Mouse (Mus musculus) midbrain, embryonic 16.5 days (tissue): ENCODE data around the gene Srrm1. TPM values are rescaled to one million over a fixed set of nuclear protein-coding genes. Genes with fewer than 3 reads are reported as not detected.

Experiments
- ATAC-seq: fragments of 200-750 bp; cut with Nextera tagmentation; 2 replicates; pipeline ENCODE4 v1.8.0; 2017; ENCODE audit warnings: moderate TSS enrichment
- H3K27ac ChIP-seq: fragments of 300-500 bp; sonication (generic); 2 replicates; pipeline ENCODE4 v1.5.1; 2014; ENCODE audit warnings: mild to moderate bottlenecking, low read length, mixed read lengths
- H3K27me3 ChIP-seq: fragments of 300-500 bp; sonication (generic); 2 replicates; pipeline ENCODE4 v1.6.1; 2014; ENCODE audit warnings: low read depth, low read length, mixed read lengths; ENCODE audit not compliant: control insufficient read depth, insufficient read depth
- H3K36me3 ChIP-seq: fragments of 300-500 bp; sonication (generic); 2 replicates; pipeline ENCODE4 v1.6.1; 2014; ENCODE audit warnings: mild to moderate bottlenecking, low read length, moderate library complexity, mixed read lengths; ENCODE audit not compliant: control insufficient read depth, insufficient read depth
- H3K4me1 ChIP-seq: fragments of 300-500 bp; sonication (generic); 2 replicates; pipeline ENCODE4 v1.6.1; 2014; ENCODE audit warnings: mild to moderate bottlenecking, low read length, mixed read lengths; ENCODE audit not compliant: control insufficient read depth, insufficient read depth
- H3K4me2 ChIP-seq: fragments of 300-500 bp; sonication (generic); 2 replicates; pipeline ENCODE4 v1.6.1; 2014; ENCODE audit warnings: mild to moderate bottlenecking, low read length, mixed read lengths
- H3K4me3 ChIP-seq: fragments of 300-500 bp; sonication (generic); 2 replicates; pipeline ENCODE4 v1.5.1; 2014; ENCODE audit warnings: low read depth, mild to moderate bottlenecking, low read length, moderate library complexity, mixed read lengths
- H3K9ac ChIP-seq: fragments of 300-500 bp; sonication (generic); 2 replicates; pipeline ENCODE4 v1.6.1; 2014; ENCODE audit warnings: low read depth, low read length, mixed read lengths
- H3K9me3 ChIP-seq: fragments of 300-500 bp; sonication (generic); replicated peaks from 2 replicates; pipeline ENCODE4 v1.6.1; 2014; ENCODE audit warnings: mild to moderate bottlenecking, low read length, mixed read lengths; ENCODE audit not compliant: control insufficient read depth, poor library complexity, severe bottlenecking
- WGBS: fragments of 180-500 bp; shearing (Covaris S2); extraction: QIAGEN DNeasy Blood & Tissue Kit; methylation state at CpG from one replicate; pipeline ENCODE4 v1.1.7; 2014; 5-methylcytosine and 5-hydroxymethylcytosine counted together
- polyA plus RNA-seq: library from polyadenylated mRNA; unstranded; fragments of >200 nt; fragmentation: Nextera tagmentation; extraction: Ambion mirVana; gene quantifications from 2 replicates; pipeline ENCODE4 v1.2.1, GENCODE M21; 2015

Gene Srrm1
- polyA plus RNA-seq, 1 experiment from 2014 or later, result 172 TPM

DNA sequence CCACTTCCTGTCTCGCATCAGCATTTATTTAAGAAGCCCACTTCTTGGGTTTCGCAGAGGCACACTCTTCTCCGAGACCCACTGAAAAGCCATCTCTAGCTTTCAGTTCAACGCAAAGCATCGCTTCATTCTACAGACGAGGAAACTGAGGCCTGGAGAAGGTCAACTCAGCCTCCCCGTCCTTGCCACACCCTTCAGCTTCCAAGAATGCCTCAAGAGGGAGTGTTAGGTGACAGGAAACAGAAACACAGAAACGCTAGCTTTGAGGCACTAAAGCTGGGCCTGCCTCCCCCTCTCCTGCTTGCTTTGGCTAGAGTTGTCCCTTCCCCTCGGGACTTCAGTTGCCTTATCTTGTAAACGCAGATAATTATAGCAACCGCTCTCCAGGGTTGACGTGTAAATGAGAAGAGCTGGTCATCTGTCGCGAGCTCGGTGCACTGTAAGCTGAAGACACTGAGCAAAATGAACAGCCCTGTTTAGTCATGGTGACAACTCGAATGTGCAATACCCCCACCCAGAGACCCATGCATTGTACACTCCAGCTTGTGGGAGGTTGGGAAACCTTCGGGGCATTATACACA lies 39.9 kb downstream of the Srrm1 start:
- H3K27ac ChIP-seq, result no peak overlapping the region
- H3K9ac ChIP-seq, result no peak overlapping the region
- no peaks in the 10 kb centered on the region for H3K27me3 ChIP-seq
- ATAC-seq, result no peak
- WGBS, result 64% methylated on average over 17 of the region's 17 CpGs
- H3K9me3 ChIP-seq, result no peaks in the 10 kb centered on the region
- no peak overlapping the region for H3K4me2 ChIP-seq
- peaks cover 12% of the 10 kb centered on the region for H3K36me3 ChIP-seq
- no peak overlapping the region for H3K4me3 ChIP-seq
- no peaks in the 10 kb centered on the region for H3K4me1 ChIP-seq

DNA sequence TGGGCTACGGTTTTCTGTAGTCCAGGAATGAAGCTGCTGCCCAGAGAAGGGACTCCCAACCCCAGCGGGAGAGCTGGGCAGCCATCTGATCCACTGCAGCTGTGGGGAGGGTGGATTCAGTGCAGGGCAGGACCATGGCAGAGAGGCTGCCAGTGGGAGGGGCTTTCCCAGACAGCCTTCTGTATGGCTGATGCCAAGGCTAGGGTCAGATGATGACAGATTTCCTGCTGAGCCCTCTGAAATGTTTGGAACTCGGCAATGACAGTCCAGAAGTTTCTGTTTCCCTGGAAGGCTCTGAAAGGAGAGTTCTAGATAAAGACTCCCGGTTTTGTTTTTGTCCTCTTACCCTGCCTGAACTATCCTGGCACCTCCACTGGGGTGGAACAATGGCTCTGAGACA lies 40.4 kb downstream of the Srrm1 start:
- no peak overlapping the region for H3K4me3 ChIP-seq
- no peak overlapping the region for H3K4me2 ChIP-seq
- no peak overlapping the region for H3K9ac ChIP-seq
- peaks cover 12% of the 10 kb centered on the region for H3K36me3 ChIP-seq
- ATAC-seq, result no peak
- H3K27ac ChIP-seq, result no peak overlapping the region
- 46% methylated on average over 4 of the region's 4 CpGs for WGBS
- H3K9me3 ChIP-seq, result no peaks in the 10 kb centered on the region
- no peaks in the 10 kb centered on the region for H3K4me1 ChIP-seq
- no peaks in the 10 kb centered on the region for H3K27me3 ChIP-seq

DNA sequence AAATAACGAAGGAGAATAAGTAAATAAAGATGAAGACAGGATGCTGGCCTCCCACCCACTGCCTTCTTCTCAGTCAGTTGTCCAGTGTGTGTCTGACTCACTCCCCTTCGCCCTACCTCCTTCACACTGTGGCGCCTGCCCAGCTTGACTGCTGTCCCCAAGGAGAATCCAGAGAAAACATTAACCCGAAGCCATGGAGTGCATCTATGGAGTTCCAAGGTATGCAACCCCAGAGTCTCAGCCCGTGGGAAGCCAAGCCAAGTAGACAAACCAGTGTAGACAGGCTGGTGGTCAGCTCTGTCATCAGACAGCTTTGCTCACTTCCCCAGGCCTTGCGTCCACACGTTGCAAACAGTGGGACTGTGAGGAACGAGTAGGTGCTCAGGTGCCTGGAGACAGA lies 42.8 kb downstream of the Srrm1 start:
- no peak overlapping the region for H3K9ac ChIP-seq
- H3K4me2 ChIP-seq, result no peak overlapping the region
- no peak overlapping the region for H3K4me3 ChIP-seq
- no peaks in the 10 kb centered on the region for H3K27me3 ChIP-seq
- no peaks in the 10 kb centered on the region for H3K4me1 ChIP-seq
- H3K27ac ChIP-seq, result no peak overlapping the region
- H3K9me3 ChIP-seq, result no peaks in the 10 kb centered on the region
- 84% methylated on average over 8 of the region's 8 CpGs for WGBS
- no peak for ATAC-seq
- H3K36me3 ChIP-seq, result peaks cover 7% of the 10 kb centered on the region

DNA sequence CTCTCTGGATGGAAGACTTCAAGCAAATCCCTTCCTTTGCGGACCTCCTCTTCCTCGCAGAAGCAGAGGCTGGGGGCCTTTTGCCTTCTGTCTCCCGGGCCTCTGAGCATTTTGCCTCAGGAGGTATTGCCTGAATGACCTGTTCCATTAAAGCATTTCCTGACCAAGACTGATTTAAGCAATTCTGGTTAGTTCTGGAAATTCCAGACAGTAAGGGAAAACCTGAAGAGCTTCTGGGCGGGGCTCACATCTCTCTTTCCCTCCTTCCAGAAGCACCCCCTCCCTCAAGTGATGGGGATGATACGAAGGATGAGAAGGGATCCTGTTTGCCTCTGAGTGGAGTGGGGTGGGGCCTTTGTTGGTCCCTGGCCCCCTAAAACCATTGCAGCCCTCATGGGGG lies 43.4 kb downstream of the Srrm1 start:
- ATAC-seq, result no peak
- H3K27me3 ChIP-seq, result no peaks in the 10 kb centered on the region
- H3K9ac ChIP-seq, result no peak overlapping the region
- no peak overlapping the region for H3K27ac ChIP-seq
- 64% methylated on average over 5 of the region's 5 CpGs for WGBS
- H3K4me2 ChIP-seq, result no peak overlapping the region
- no peaks in the 10 kb centered on the region for H3K4me1 ChIP-seq
- H3K4me3 ChIP-seq, result no peak overlapping the region
- peaks cover under 1% of the 10 kb centered on the region; the same call in 1 of the 2 replicates for H3K36me3 ChIP-seq
- no peaks in the 10 kb centered on the region for H3K9me3 ChIP-seq

- no peak overlapping the region for H3K9ac ChIP-seq
- H3K27ac ChIP-seq, result no peak overlapping the region
- H3K4me2 ChIP-seq, result no peak overlapping the region
- H3K36me3 ChIP-seq, result no peaks in the 10 kb centered on the region
- no peak for ATAC-seq
- WGBS, result 64% methylated on average over 8 of the region's 9 CpGs
- no peaks in the 10 kb centered on the region for H3K9me3 ChIP-seq
- H3K4me1 ChIP-seq, result no peaks in the 10 kb centered on the region
- no peak overlapping the region for H3K4me3 ChIP-seq
- H3K27me3 ChIP-seq, result no peaks in the 10 kb centered on the region
Observed at GRCm38 (mm10) chr4:135309112-135309659, 43.9 kb downstream of the Srrm1 start.

- no peak overlapping the region for H3K4me2 ChIP-seq
- 39% methylated on average over 17 of the region's 17 CpGs for WGBS
- H3K4me1 ChIP-seq, result no peaks in the 10 kb centered on the region
- no peaks in the 10 kb centered on the region for H3K9me3 ChIP-seq
- H3K27me3 ChIP-seq, result no peaks in the 10 kb centered on the region
- no peak overlapping the region for H3K4me3 ChIP-seq
- no peak overlapping the region for H3K9ac ChIP-seq
- no peak overlapping the region for H3K27ac ChIP-seq
- H3K36me3 ChIP-seq, result no peaks in the 10 kb centered on the region
- no peak for ATAC-seq
Observed at GRCm38 (mm10) chr4:135306971-135307632, 46.0 kb downstream of the Srrm1 start.

GRCm38 (mm10) chr4:135306533-135306932 lies 46.6 kb downstream of the Srrm1 start:
- no peaks in the 10 kb centered on the region for H3K27me3 ChIP-seq
- ATAC-seq, result no peak
- H3K4me1 ChIP-seq, result no peaks in the 10 kb centered on the region
- H3K4me2 ChIP-seq, result no peak overlapping the region
- H3K36me3 ChIP-seq, result no peaks in the 10 kb centered on the region
- WGBS, result 61% methylated on average over 4 of the region's 4 CpGs
- H3K9me3 ChIP-seq, result no peaks in the 10 kb centered on the region
- H3K9ac ChIP-seq, result no peak overlapping the region
- H3K27ac ChIP-seq, result no peak overlapping the region
- H3K4me3 ChIP-seq, result no peak overlapping the region

DNA sequence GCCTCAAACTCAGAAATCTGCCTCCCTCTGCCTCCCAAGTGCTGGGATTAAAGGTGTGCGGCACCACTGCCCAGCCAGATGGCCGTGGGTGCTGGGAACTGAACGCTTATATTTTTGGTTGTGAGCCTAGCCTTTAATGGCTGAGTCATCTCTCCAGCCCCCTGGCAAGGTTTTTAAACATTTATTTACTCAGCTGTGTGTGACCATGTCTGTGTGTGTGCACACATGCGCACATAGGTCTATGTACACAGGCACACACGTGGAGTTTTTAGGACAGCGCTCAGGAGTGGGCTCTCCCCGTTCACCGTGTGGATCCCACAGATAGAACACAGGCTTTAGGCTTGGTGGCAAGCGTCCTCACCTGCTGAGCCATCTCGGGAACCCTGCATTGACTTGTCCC lies 50.9 kb downstream of the Srrm1 start:
- no peaks in the 10 kb centered on the region for H3K36me3 ChIP-seq
- H3K9ac ChIP-seq, result no peak overlapping the region
- 89% methylated on average over 10 of the region's 10 CpGs for WGBS
- no peak for ATAC-seq
- H3K27ac ChIP-seq, result no peak overlapping the region
- no peak overlapping the region for H3K4me3 ChIP-seq
- H3K4me2 ChIP-seq, result no peak overlapping the region
- no peaks in the 10 kb centered on the region for H3K4me1 ChIP-seq
- H3K27me3 ChIP-seq, result no peaks in the 10 kb centered on the region
- no peaks in the 10 kb centered on the region for H3K9me3 ChIP-seq

DNA sequence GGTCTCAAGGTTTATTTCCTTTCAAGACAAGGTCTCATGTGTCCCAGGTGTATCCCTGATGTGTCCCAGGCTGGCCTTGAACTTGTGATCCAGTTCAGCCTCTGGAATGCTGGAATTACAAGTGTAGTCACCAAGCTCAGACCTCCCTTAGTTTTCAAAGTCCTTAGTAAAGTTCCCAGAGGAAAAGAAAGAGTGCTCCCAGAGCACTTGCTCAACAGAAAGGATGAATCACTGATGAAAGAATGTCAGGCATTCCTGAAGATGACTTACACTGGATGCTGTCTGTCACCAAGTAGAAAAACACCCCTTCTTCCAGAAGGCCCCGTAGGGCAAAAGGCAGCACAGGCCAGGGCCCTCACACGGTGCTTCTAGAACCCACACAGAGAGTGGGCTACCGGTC lies 52.0 kb downstream of the Srrm1 start:
- Histone ChIP-seq H3K9ac (no peak overlapping the region), H3K27ac (no peak overlapping the region), H3K27me3 (no peaks in the 10 kb centered on the region), H3K4me3 (no peak overlapping the region), H3K9me3 (no peaks in the 10 kb centered on the region), H3K4me2 (no peak overlapping the region), H3K36me3 (no peaks in the 10 kb centered on the region), H3K4me1 (no peaks in the 10 kb centered on the region)
- ATAC-seq, result no peak
- WGBS, result 77% methylated on average over 3 of the region's 3 CpGs
